Mouse (Mus musculus) subcutaneous adipose tissue, adult 2 months (tissue): ENCODE results near the gene Rpgr. TPM values are rescaled to one million over a fixed set of nuclear protein-coding genes. Genes with fewer than 3 reads are reported as not detected.

Experiments
- polyA plus RNA-seq: library from polyadenylated mRNA; depleted of rRNA; stranded (reverse); fragments of >200 nt; gene quantifications from 2 replicates; pipeline ENCODE4 v1.2.3, GENCODE M21; 2012; ENCODE audit warnings: low replicate concordance; rRNA removed

The Rpgr gene
- polyA plus RNA-seq, result 1.7 and 2.9 TPM in 2 replicates

DNA sequence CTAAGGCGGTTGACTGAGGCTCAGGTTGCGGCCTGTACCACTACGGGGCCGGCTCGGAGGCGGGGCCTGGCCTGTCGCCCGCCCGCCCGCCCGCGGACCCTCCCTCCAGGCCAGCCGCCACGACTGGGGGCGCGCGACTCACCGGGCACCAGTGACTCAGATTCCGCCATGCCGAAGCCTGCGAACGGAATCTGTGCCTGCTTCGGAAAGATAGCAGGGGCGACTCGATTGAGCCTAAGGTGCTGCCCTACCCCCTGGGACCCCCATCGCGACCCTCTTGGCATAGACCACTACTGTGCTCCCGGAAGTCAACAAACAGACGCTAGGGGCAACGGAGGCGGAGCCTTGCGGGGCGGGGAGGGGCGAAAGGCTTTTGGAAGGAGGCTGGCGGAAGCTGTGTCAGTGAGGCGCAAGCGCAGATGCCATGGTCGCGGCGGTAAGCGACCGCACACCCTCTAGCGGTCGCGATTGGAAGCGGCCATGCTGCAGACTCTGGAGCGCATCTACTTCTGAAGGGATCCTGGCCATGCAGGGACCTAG, at the start of gene Rpgr:
Gene Rpgr (minus strand): TSS at position 511 of the 540 bp plus-strand sequence.

DNA sequence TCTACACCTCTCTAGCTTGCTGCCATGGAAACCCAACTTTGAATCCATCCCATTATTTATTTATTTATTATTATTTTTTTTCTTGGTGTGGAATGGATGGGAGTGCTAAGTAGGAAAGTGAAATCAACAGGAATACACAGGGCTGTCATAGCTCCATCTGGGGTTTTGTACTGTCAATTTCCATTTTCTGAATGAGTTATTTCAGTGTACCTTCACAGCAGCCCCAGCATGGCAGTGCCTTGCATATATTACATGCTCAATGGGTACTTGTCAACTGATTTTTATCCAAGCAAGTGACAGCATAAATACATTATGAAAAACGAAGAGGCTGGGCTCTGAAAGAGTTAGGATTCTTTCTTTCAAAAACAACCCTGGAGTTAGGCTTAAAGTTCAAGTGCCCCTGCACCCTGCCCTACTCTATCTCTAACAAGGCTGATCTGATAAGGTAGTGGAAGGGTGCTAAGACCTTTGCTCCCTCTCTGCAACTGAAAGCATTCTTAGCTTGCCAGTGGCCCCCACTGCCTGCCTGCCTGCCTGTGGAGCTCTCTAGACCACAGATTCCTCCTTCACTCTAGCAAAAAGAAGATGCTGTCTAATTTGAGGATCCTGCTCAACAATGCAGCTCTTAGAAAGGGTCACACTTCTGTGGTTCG, 35.3 kb upstream of the Rpgr start, which contains the start of gene Otc:
Gene Otc (plus strand): TSS at position 454 of the 653 bp plus-strand sequence.

DNA sequence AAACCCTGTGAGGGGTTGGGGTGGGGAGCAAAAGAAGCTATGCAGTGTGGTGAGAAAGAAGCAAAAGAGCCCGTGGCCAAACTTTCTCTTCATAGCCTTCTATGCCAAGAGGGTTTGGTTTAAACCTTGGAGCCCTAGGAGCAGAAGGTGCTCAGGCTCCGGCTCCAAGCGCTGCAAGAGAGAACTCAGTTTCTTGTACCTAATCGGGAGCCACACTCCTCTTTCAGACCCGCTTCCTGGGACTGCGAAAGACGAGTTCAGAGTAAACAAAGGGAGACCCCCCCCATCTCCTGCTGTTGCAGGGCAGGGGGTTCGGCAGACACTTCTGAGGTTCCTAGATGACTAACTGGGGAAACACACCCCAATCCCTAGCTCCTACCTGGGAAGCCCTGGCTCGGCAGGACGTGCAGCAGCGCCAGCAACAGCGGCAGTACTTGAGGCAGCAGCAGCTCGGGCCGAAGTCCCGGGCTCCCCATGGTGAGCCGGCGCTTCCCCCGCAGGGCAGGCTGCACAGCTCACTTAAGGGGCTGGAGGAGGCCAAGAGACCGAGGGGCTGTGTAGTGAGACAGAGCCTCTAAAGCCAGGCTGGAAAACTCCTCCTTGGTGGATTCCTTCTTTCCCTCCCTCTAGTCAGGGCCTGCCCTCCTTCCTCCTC, 99.5 kb downstream of the Rpgr start, which contains the start of gene Srpx:
Gene Srpx (minus strand): TSS at position 645 of the 655 bp plus-strand sequence.

Other genes with a start within 250 kb of the Rpgr start
- 18.4 and 37.3 TPM in 2 replicates for gene Srpx, start 99.2 kb downstream of the Rpgr start, polyA plus RNA-seq
- not detected in 2 replicates for gene Otc, start 35.4 kb upstream of the Rpgr start, polyA plus RNA-seq